Mouse (Mus musculus): ENCODE data around the gene Ralgps2. TPM values are rescaled to one million over a fixed set of nuclear protein-coding genes. Genes with fewer than 3 reads are reported as not detected.

The Ralgps2 gene
- total and polyA plus RNA-seq, 3 experiments = 9.3 to 24.5 (median 24.2) TPM

GRCm38 (mm10) chr1:156913190-156913589, 26.2 kb downstream of the Ralgps2 start:
- no peak for DNase-seq (ENCODE audit: low spot score)
- no peak for TF ChIP-seq TAL1 (conservative IDR thresholded peaks at IDR 0.05; ENCODE audit: low read depth, low read length)
- no peak for TF ChIP-seq CTCF (IDR thresholded peaks at IDR 0.05; ENCODE audit: low read depth, low read length)
- TF ChIP-seq POLR2AphosphoS5 (IDR thresholded peaks at IDR 0.05; ENCODE audit: insufficient replicate concordance, low read depth, low read length) = no peak
- no peak for TF ChIP-seq GATA1 (IDR thresholded peaks at IDR 0.05; ENCODE audit: borderline replicate concordance, low read length)
- TF ChIP-seq GATA2 (IDR thresholded peaks at IDR 0.05; ENCODE audit: borderline replicate concordance, low read depth, low read length) = no peak
- Histone ChIP-seq H3K27me3 (ENCODE audit: insufficient read depth, low read length) (peaks cover 3% of the 10 kb centered on the region), H3K36me3 (replicated peaks) (no peaks in the 10 kb centered on the region), H3K9me3 (replicated peaks) (no peaks in the 10 kb centered on the region), H3K4me1 (ENCODE audit: insufficient read depth, low read depth, low read length) (no peaks in the 10 kb centered on the region; the same call in 1 of the 2 replicates), H3K4me3 (ENCODE audit: low read depth, low read length) (no peak overlapping the region)
- no peak for ATAC-seq (ENCODE audit: extremely low read depth, insufficient number of reproducible peaks, low FRiP score, poor library complexity, severe bottlenecking)

GRCm38 (mm10) chr1:156910948-156911347, 28.5 kb downstream of the Ralgps2 start:
- DNase-seq (ENCODE audit: low spot score) (no peak), ATAC-seq (ENCODE audit: extremely low read depth, insufficient number of reproducible peaks, low FRiP score, poor library complexity, severe bottlenecking) (peak; percentile 34; the same call in 1 of the 2 replicates)
- H3K9me3 ChIP-seq (replicated peaks) = no peaks in the 10 kb centered on the region
- H3K4me3 ChIP-seq (ENCODE audit: low read depth, low read length) = no peak overlapping the region
- H3K27me3 ChIP-seq (ENCODE audit: insufficient read depth, low read length) = peaks cover 3% of the 10 kb centered on the region
- TF ChIP-seq POLR2AphosphoS5 (IDR thresholded peaks at IDR 0.05; ENCODE audit: insufficient replicate concordance, low read depth, low read length) (no peak), TAL1 (conservative IDR thresholded peaks at IDR 0.05; ENCODE audit: low read depth, low read length) (no peak), GATA1 (IDR thresholded peaks at IDR 0.05; ENCODE audit: borderline replicate concordance, low read length) (no peak)
- no peaks in the 10 kb centered on the region; the same call in 1 of the 2 replicates for H3K4me1 ChIP-seq (ENCODE audit: insufficient read depth, low read depth, low read length)
- peaks cover 2% of the 10 kb centered on the region for H3K36me3 ChIP-seq (replicated peaks)

GRCm38 (mm10) chr1:156909866-156910265, 29.6 kb downstream of the Ralgps2 start:
- TF ChIP-seq GATA2 (IDR thresholded peaks at IDR 0.05; ENCODE audit: borderline replicate concordance, low read depth, low read length) (no peak), TAL1 (conservative IDR thresholded peaks at IDR 0.05; ENCODE audit: low read depth, low read length) (no peak), CTCF (IDR thresholded peaks at IDR 0.05; ENCODE audit: low read depth, low read length) (no peak), GATA1 (IDR thresholded peaks at IDR 0.05; ENCODE audit: borderline replicate concordance, low read length) (no peak), POLR2AphosphoS5 (IDR thresholded peaks at IDR 0.05; ENCODE audit: insufficient replicate concordance, low read depth, low read length) (no peak)
- DNase-seq (ENCODE audit: low spot score) = no peak
- H3K4me1 ChIP-seq (ENCODE audit: insufficient read depth, low read depth, low read length) = no peaks in the 10 kb centered on the region; the same call in 1 of the 2 replicates
- no peaks in the 10 kb centered on the region for H3K9me3 ChIP-seq (replicated peaks)
- H3K4me3 ChIP-seq (ENCODE audit: low read depth, low read length) = no peak overlapping the region
- no peak for ATAC-seq (ENCODE audit: extremely low read depth, insufficient number of reproducible peaks, low FRiP score, poor library complexity, severe bottlenecking)
- peaks cover 2% of the 10 kb centered on the region for H3K36me3 ChIP-seq (replicated peaks)
- H3K27me3 ChIP-seq (ENCODE audit: insufficient read depth, low read length) = peaks cover 3% of the 10 kb centered on the region; the same call in 1 of the 2 replicates

- DNase-seq (ENCODE audit: low spot score) = no peak
- no peaks in the 10 kb centered on the region for H3K9me3 ChIP-seq (replicated peaks)
- no peak for ATAC-seq (ENCODE audit: extremely low read depth, insufficient number of reproducible peaks, low FRiP score, poor library complexity, severe bottlenecking)
- no peaks in the 10 kb centered on the region; the same call in 1 of the 2 replicates for H3K4me1 ChIP-seq (ENCODE audit: insufficient read depth, low read depth, low read length)
- TF ChIP-seq GATA2 (IDR thresholded peaks at IDR 0.05; ENCODE audit: borderline replicate concordance, low read depth, low read length) (no peak), CTCF (IDR thresholded peaks at IDR 0.05; ENCODE audit: low read depth, low read length) (no peak), POLR2AphosphoS5 (IDR thresholded peaks at IDR 0.05; ENCODE audit: insufficient replicate concordance, low read depth, low read length) (no peak), TAL1 (conservative IDR thresholded peaks at IDR 0.05; ENCODE audit: low read depth, low read length) (no peak), GATA1 (IDR thresholded peaks at IDR 0.05; ENCODE audit: borderline replicate concordance, low read length) (no peak)
- H3K27me3 ChIP-seq (ENCODE audit: insufficient read depth, low read length) = peaks cover 3% of the 10 kb centered on the region; the same call in 1 of the 2 replicates
- H3K4me3 ChIP-seq (ENCODE audit: low read depth, low read length) = no peak overlapping the region
- H3K36me3 ChIP-seq (replicated peaks) = peaks cover 2% of the 10 kb centered on the region
Measured at GRCm38 (mm10) chr1:156909265-156909664, 30.2 kb downstream of the Ralgps2 start.

GRCm38 (mm10) chr1:156905660-156906059, 33.8 kb downstream of the Ralgps2 start:
- Histone ChIP-seq H3K36me3 (replicated peaks) (peaks cover 2% of the 10 kb centered on the region), H3K4me3 (ENCODE audit: low read depth, low read length) (no peak overlapping the region), H3K9me3 (replicated peaks) (no peaks in the 10 kb centered on the region), H3K27me3 (ENCODE audit: insufficient read depth, low read length) (peaks cover 6% of the 10 kb centered on the region; the same call in 1 of the 2 replicates), H3K4me1 (ENCODE audit: insufficient read depth, low read depth, low read length) (no peaks in the 10 kb centered on the region; the same call in 1 of the 2 replicates)
- ATAC-seq (ENCODE audit: extremely low read depth, insufficient number of reproducible peaks, low FRiP score, poor library complexity, severe bottlenecking) (peak; percentile 57; the same call in 1 of the 2 replicates), DNase-seq (ENCODE audit: low spot score) (no peak)
- TF ChIP-seq POLR2AphosphoS5 (IDR thresholded peaks at IDR 0.05; ENCODE audit: insufficient replicate concordance, low read depth, low read length) (no peak), GATA1 (IDR thresholded peaks at IDR 0.05; ENCODE audit: borderline replicate concordance, low read length) (no peak), GATA2 (IDR thresholded peaks at IDR 0.05; ENCODE audit: borderline replicate concordance, low read depth, low read length) (no peak), CTCF (IDR thresholded peaks at IDR 0.05; ENCODE audit: low read depth, low read length) (no peak), TAL1 (conservative IDR thresholded peaks at IDR 0.05; ENCODE audit: low read depth, low read length) (no peak)

GRCm38 (mm10) chr1:156903899-156904298, 35.5 kb downstream of the Ralgps2 start:
- no peak for TF ChIP-seq GATA2 (IDR thresholded peaks at IDR 0.05; ENCODE audit: borderline replicate concordance, low read depth, low read length)
- TF ChIP-seq CTCF (IDR thresholded peaks at IDR 0.05; ENCODE audit: low read depth, low read length) = no peak
- TF ChIP-seq POLR2AphosphoS5 (IDR thresholded peaks at IDR 0.05; ENCODE audit: insufficient replicate concordance, low read depth, low read length) = no peak
- TF ChIP-seq GATA1 (IDR thresholded peaks at IDR 0.05; ENCODE audit: borderline replicate concordance, low read length) = no peak
- no peak for TF ChIP-seq TAL1 (conservative IDR thresholded peaks at IDR 0.05; ENCODE audit: low read depth, low read length)
- H3K36me3 ChIP-seq (replicated peaks) = peaks cover 2% of the 10 kb centered on the region
- H3K27me3 ChIP-seq (ENCODE audit: insufficient read depth, low read length) = peaks cover 6% of the 10 kb centered on the region; the same call in 1 of the 2 replicates
- H3K4me3 ChIP-seq (ENCODE audit: low read depth, low read length) = no peak overlapping the region
- DNase-seq (ENCODE audit: low spot score) = no peak
- no peaks in the 10 kb centered on the region for H3K9me3 ChIP-seq (replicated peaks)
- no peak for ATAC-seq (ENCODE audit: extremely low read depth, insufficient number of reproducible peaks, low FRiP score, poor library complexity, severe bottlenecking)
- H3K4me1 ChIP-seq (ENCODE audit: insufficient read depth, low read depth, low read length) = no peaks in the 10 kb centered on the region
